Mouse (Mus musculus): ENCODE measurements around the gene Vps41. TPM values are rescaled to one million over a fixed set of nuclear protein-coding genes. Genes with fewer than 3 reads are reported as not detected.
A peak's percentile ranks its signal among the peaks of the same experiment; 100 is the strongest.

Gene Vps41
- polyA plus RNA-seq, 1 experiment from 2014 or later: 89.3 TPM

GRCm38 (mm10) chr13:18788689-18789088 is 71.6 kb downstream of the Vps41 start:
- Histone ChIP-seq H3K27ac (ENCODE audit: low read depth, low read length) (no peak overlapping the region), H3K9me3 (ENCODE audit: control insufficient read depth, low read length) (no peaks in the 10 kb centered on the region), H3K4me2 (ENCODE audit: low read depth, low read length, severe bottlenecking) (no peak overlapping the region), H3K4me3 (ENCODE audit: low read depth, low read length) (no peak overlapping the region), H3K36me3 (ENCODE audit: control insufficient read depth, insufficient read depth, low read length) (no peaks in the 10 kb centered on the region), H3K4me1 (replicated peaks; ENCODE audit: control insufficient read depth, insufficient read depth, low read length) (no peaks in the 10 kb centered on the region), H3K27me3 (ENCODE audit: control insufficient read depth, insufficient read depth, low read length) (no peaks in the 10 kb centered on the region), H3K9ac (ENCODE audit: low read length) (no peak overlapping the region)
- 60% methylated on average over 2 of the region's 2 CpGs for WGBS
- DNase-seq (ENCODE audit: low spot score) (no peak), ATAC-seq (replicated peaks; ENCODE audit: low FRiP score) (peak; percentile 53; the same call in 1 of the 2 replicates)

DNA sequence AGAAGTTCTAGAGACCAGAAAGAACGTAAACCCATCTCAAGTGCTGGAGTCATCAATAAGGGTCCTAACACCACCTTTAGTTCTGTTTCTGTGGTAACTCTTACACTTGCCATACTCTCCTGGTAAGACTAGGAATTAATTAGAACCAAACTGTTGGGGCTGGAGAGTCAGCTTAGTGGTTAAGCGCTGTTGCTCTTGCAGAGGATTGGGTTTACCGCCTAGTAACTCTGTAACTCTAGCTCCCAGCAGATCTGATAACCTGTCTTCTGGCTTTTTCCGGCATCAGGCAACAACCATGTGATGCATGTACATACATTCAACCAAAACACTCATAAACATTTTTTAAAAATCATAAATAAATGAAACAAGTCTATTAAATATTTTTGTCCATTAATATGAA is 72.6 kb downstream of the Vps41 start:
- no peak overlapping the region for H3K9ac ChIP-seq (ENCODE audit: low read length)
- no peaks in the 10 kb centered on the region for H3K27me3 ChIP-seq (ENCODE audit: control insufficient read depth, insufficient read depth, low read length)
- WGBS: 90% methylated on average over 4 of the region's 4 CpGs
- no peaks in the 10 kb centered on the region for H3K36me3 ChIP-seq (ENCODE audit: control insufficient read depth, insufficient read depth, low read length)
- no peak overlapping the region for H3K4me2 ChIP-seq (ENCODE audit: low read depth, low read length, severe bottlenecking)
- H3K9me3 ChIP-seq (ENCODE audit: control insufficient read depth, low read length): no peaks in the 10 kb centered on the region
- ATAC-seq (replicated peaks; ENCODE audit: low FRiP score) (no peak), DNase-seq (ENCODE audit: low spot score) (no peak)
- H3K4me1 ChIP-seq (replicated peaks; ENCODE audit: control insufficient read depth, insufficient read depth, low read length): no peaks in the 10 kb centered on the region
- H3K27ac ChIP-seq (ENCODE audit: low read depth, low read length): no peak overlapping the region
- no peak overlapping the region for H3K4me3 ChIP-seq (ENCODE audit: low read depth, low read length)

DNA sequence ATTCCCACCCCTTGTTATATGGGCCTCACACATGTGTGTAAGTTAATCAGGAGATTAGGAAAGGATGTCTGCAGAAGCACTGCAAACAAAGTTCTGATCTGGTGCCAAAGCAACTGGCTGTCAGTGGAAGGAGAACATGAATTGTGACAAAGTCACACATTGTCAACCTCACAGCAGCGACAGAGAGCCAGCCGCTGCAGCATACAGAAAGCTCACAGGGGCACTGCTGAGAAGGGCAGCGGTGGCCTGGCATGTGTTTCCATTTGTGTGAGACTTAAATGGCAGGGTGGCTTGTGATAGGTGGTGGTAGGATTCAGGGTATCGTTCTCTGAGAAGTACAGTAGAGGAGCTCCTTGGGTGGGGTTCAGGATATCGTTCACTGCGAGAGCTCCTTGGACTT is 73.0 kb downstream of the Vps41 start:
- 84% methylated on average over 6 of the region's 6 CpGs for WGBS
- H3K9ac ChIP-seq (ENCODE audit: low read length): no peak overlapping the region

DNA sequence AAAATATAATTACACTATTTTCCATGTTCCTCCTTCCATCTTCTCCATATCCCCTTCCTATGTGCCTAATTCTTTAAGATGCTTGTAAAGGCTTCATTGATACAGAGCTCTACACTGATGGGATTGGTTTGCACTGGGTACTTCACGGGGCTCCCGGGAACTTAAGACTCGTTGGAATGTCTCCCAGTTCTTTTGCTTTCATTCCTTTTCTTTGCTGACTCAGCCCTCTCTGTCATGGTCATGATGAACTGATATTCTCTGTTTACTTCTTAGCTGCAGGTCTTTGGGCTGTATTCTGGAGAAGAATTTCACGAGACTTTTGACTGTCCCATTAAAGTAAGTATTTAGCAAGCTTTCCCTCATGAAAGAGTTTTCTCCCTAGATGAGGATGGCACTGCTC is 74.2 kb downstream of the Vps41 start:
- WGBS: 62% methylated on average over 4 of the region's 4 CpGs
- H3K4me2 ChIP-seq (ENCODE audit: low read depth, low read length, severe bottlenecking): no peak overlapping the region
- H3K9ac ChIP-seq (ENCODE audit: low read length): no peak overlapping the region
- H3K4me1 ChIP-seq (replicated peaks; ENCODE audit: control insufficient read depth, insufficient read depth, low read length): no peaks in the 10 kb centered on the region
- no peaks in the 10 kb centered on the region for H3K9me3 ChIP-seq (ENCODE audit: control insufficient read depth, low read length)
- no peaks in the 10 kb centered on the region for H3K27me3 ChIP-seq (ENCODE audit: control insufficient read depth, insufficient read depth, low read length)
- DNase-seq (ENCODE audit: low spot score) (no peak), ATAC-seq (replicated peaks; ENCODE audit: low FRiP score) (no peak)
- no peak overlapping the region for H3K27ac ChIP-seq (ENCODE audit: low read depth, low read length)
- H3K4me3 ChIP-seq (ENCODE audit: low read depth, low read length): no peak overlapping the region
- H3K36me3 ChIP-seq (ENCODE audit: control insufficient read depth, insufficient read depth, low read length): no peaks in the 10 kb centered on the region

More for the DNA sequence above, 73.0 kb downstream of the Vps41 start:
- no peaks in the 10 kb centered on the region for H3K27me3 ChIP-seq (ENCODE audit: control insufficient read depth, insufficient read depth, low read length)
- no peak overlapping the region for H3K4me3 ChIP-seq (ENCODE audit: low read depth, low read length)
- H3K36me3 ChIP-seq (ENCODE audit: control insufficient read depth, insufficient read depth, low read length): no peaks in the 10 kb centered on the region
- no peaks in the 10 kb centered on the region for H3K9me3 ChIP-seq (ENCODE audit: control insufficient read depth, low read length)
- ATAC-seq (replicated peaks; ENCODE audit: low FRiP score): no peak
- no peak overlapping the region for H3K4me2 ChIP-seq (ENCODE audit: low read depth, low read length, severe bottlenecking)
- no peak for DNase-seq (ENCODE audit: low spot score)
- H3K27ac ChIP-seq (ENCODE audit: low read depth, low read length): no peak overlapping the region
- H3K4me1 ChIP-seq (replicated peaks; ENCODE audit: control insufficient read depth, insufficient read depth, low read length): no peaks in the 10 kb centered on the region

- no peak for DNase-seq (ENCODE audit: low spot score)
- Histone ChIP-seq H3K27me3 (ENCODE audit: control insufficient read depth, insufficient read depth, low read length) (no peaks in the 10 kb centered on the region), H3K9me3 (ENCODE audit: control insufficient read depth, low read length) (no peaks in the 10 kb centered on the region), H3K9ac (ENCODE audit: low read length) (no peak overlapping the region), H3K4me1 (replicated peaks; ENCODE audit: control insufficient read depth, insufficient read depth, low read length) (no peaks in the 10 kb centered on the region), H3K36me3 (ENCODE audit: control insufficient read depth, insufficient read depth, low read length) (no peaks in the 10 kb centered on the region), H3K27ac (ENCODE audit: low read depth, low read length) (no peak overlapping the region), H3K4me3 (ENCODE audit: low read depth, low read length) (no peak overlapping the region), H3K4me2 (ENCODE audit: low read depth, low read length, severe bottlenecking) (no peak overlapping the region)
- no peak for ATAC-seq (replicated peaks; ENCODE audit: low FRiP score)
- WGBS: 91% methylated on average over 2 of the region's 2 CpGs
Measured at GRCm38 (mm10) chr13:18791724-18792123, 74.6 kb downstream of the Vps41 start.

DNA sequence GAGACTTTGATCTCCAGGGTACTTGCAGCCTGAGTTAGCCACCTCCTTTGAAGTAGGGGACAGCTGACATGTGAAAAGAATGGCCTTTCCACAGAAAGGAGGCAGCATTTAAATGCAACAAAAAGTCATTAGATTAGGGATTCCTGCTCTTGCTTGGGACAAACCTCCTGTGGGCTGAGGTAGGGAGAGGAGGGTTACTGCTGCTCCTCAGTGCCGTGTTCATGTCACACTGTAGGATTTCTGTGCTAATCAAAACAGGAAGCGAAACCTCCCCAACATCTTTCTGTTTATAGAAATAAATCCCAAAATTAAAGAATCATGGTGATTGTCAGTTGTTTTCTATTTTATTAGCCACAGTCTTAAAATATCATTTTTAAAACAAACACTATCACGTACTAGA is 77.4 kb downstream of the Vps41 start:
- H3K9ac ChIP-seq (ENCODE audit: low read length): no peak overlapping the region
- no peak overlapping the region for H3K4me2 ChIP-seq (ENCODE audit: low read depth, low read length, severe bottlenecking)
- H3K4me3 ChIP-seq (ENCODE audit: low read depth, low read length): no peak overlapping the region
- H3K27ac ChIP-seq (ENCODE audit: low read depth, low read length): no peak overlapping the region
- WGBS: 78% methylated on average over 3 of the region's 3 CpGs
- H3K27me3 ChIP-seq (ENCODE audit: control insufficient read depth, insufficient read depth, low read length): no peaks in the 10 kb centered on the region
- no peaks in the 10 kb centered on the region for H3K4me1 ChIP-seq (replicated peaks; ENCODE audit: control insufficient read depth, insufficient read depth, low read length)
- no peak for ATAC-seq (replicated peaks; ENCODE audit: low FRiP score)
- H3K36me3 ChIP-seq (ENCODE audit: control insufficient read depth, insufficient read depth, low read length): no peaks in the 10 kb centered on the region
- H3K9me3 ChIP-seq (ENCODE audit: control insufficient read depth, low read length): no peaks in the 10 kb centered on the region
- DNase-seq (ENCODE audit: low spot score): no peak

GRCm38 (mm10) chr13:18797555-18797954 is 80.5 kb downstream of the Vps41 start:
- Histone ChIP-seq H3K27ac (ENCODE audit: low read depth, low read length) (no peak overlapping the region), H3K9ac (ENCODE audit: low read length) (no peak overlapping the region), H3K36me3 (ENCODE audit: control insufficient read depth, insufficient read depth, low read length) (no peaks in the 10 kb centered on the region), H3K4me1 (replicated peaks; ENCODE audit: control insufficient read depth, insufficient read depth, low read length) (no peaks in the 10 kb centered on the region), H3K4me3 (ENCODE audit: low read depth, low read length) (no peak overlapping the region), H3K4me2 (ENCODE audit: low read depth, low read length, severe bottlenecking) (no peak overlapping the region), H3K27me3 (ENCODE audit: control insufficient read depth, insufficient read depth, low read length) (no peaks in the 10 kb centered on the region), H3K9me3 (ENCODE audit: control insufficient read depth, low read length) (no peaks in the 10 kb centered on the region)
- ATAC-seq (replicated peaks; ENCODE audit: low FRiP score) (no peak), DNase-seq (ENCODE audit: low spot score) (no peak)
- WGBS: 84% methylated on average over 5 of the region's 5 CpGs

GRCm38 (mm10) chr13:18800434-18800833 is 83.3 kb downstream of the Vps41 start:
- no peak overlapping the region for H3K4me3 ChIP-seq (ENCODE audit: low read depth, low read length)
- no peaks in the 10 kb centered on the region for H3K4me1 ChIP-seq (replicated peaks; ENCODE audit: control insufficient read depth, insufficient read depth, low read length)
- DNase-seq (ENCODE audit: low spot score): no peak
- 84% methylated on average over 3 of the region's 3 CpGs for WGBS
- H3K4me2 ChIP-seq (ENCODE audit: low read depth, low read length, severe bottlenecking): no peak overlapping the region
- H3K27ac ChIP-seq (ENCODE audit: low read depth, low read length): no peak overlapping the region
- no peaks in the 10 kb centered on the region for H3K27me3 ChIP-seq (ENCODE audit: control insufficient read depth, insufficient read depth, low read length)
- no peaks in the 10 kb centered on the region for H3K9me3 ChIP-seq (ENCODE audit: control insufficient read depth, low read length)
- ATAC-seq (replicated peaks; ENCODE audit: low FRiP score): no peak
- no peak overlapping the region for H3K9ac ChIP-seq (ENCODE audit: low read length)
- no peaks in the 10 kb centered on the region for H3K36me3 ChIP-seq (ENCODE audit: control insufficient read depth, insufficient read depth, low read length)

GRCm38 (mm10) chr13:18809465-18809864 is 92.4 kb downstream of the Vps41 start:
- Histone ChIP-seq H3K27ac (ENCODE audit: low read depth, low read length) (no peak overlapping the region), H3K4me3 (ENCODE audit: low read depth, low read length) (no peak overlapping the region), H3K4me1 (replicated peaks; ENCODE audit: control insufficient read depth, insufficient read depth, low read length) (no peaks in the 10 kb centered on the region), H3K27me3 (ENCODE audit: control insufficient read depth, insufficient read depth, low read length) (no peaks in the 10 kb centered on the region), H3K4me2 (ENCODE audit: low read depth, low read length, severe bottlenecking) (no peak overlapping the region), H3K9ac (ENCODE audit: low read length) (no peak overlapping the region), H3K36me3 (ENCODE audit: control insufficient read depth, insufficient read depth, low read length) (no peaks in the 10 kb centered on the region), H3K9me3 (ENCODE audit: control insufficient read depth, low read length) (no peaks in the 10 kb centered on the region)
- no peak for DNase-seq (ENCODE audit: low spot score)
- 0 out of 2 replicates have a peak, but pooled peaks have one; percentile 28 for ATAC-seq (replicated peaks; ENCODE audit: low FRiP score)
- 83% methylated on average over 4 of the region's 4 CpGs for WGBS

All from forebrain, embryonic 11.5 days (tissue).